Mouse (Mus musculus) spleen, adult 2 months (tissue): ENCODE measurements around the gene Rgs14. TPM values are rescaled to one million over a fixed set of nuclear protein-coding genes. Genes with fewer than 3 reads are reported as not detected.

ENCODE experiments used
- DNase-seq, 2 experiments: peaks; one replicate each; pipeline versions ENCODE4 v3.0.0 to v3.0.0-alpha.2; 2012 to 2021; ENCODE audit warnings: low spot score in 2 of 2, low read depth in 1 of 2
- H3K27ac ChIP-seq: fragments of 200-500 bp; 2 replicates; pipeline ENCODE4 v1.5.1; 2012; ENCODE audit warnings: low read length, inconsistent platforms; ENCODE audit not compliant: insufficient read depth
- H3K27me3 ChIP-seq: fragments of 200-500 bp; 2 replicates; pipeline ENCODE4 v1.6.1; 2012; ENCODE audit warnings: mild to moderate bottlenecking, moderate library complexity, low read length, inconsistent platforms; ENCODE audit not compliant: control insufficient read depth, insufficient read depth
- H3K36me3 ChIP-seq: fragments of 200-500 bp; 2 replicates; pipeline ENCODE4 v1.6.1; 2012; ENCODE audit warnings: mild to moderate bottlenecking, low read length, inconsistent platforms; ENCODE audit not compliant: control insufficient read depth, insufficient read depth
- H3K4me1 ChIP-seq: fragments of 200-500 bp; 2 replicates; pipeline ENCODE4 v1.6.1; 2011; ENCODE audit warnings: inconsistent platforms; ENCODE audit not compliant: control insufficient read depth, insufficient read depth, insufficient read length
- H3K4me3 ChIP-seq: fragments of 200-500 bp; 2 replicates; pipeline ENCODE4 v1.5.1; 2011; ENCODE audit warnings: mild to moderate bottlenecking, inconsistent platforms; ENCODE audit not compliant: insufficient read depth, insufficient read length; ENCODE audit errors: extremely low read depth
- CTCF ChIP-seq: fragments of 200-500 bp; IDR thresholded peaks from 2 replicates; pipeline ENCODE4 v1.5.1; 2011; ENCODE audit warnings: mild to moderate bottlenecking, inconsistent platforms; ENCODE audit not compliant: insufficient read depth, insufficient read length, insufficient replicate concordance; ENCODE audit errors: extremely low read depth
- POLR2A ChIP-seq: fragments of 200-500 bp; IDR thresholded peaks from 2 replicates; pipeline ENCODE4 v1.6.1; 2011; ENCODE audit warnings: low read depth, low read length, inconsistent platforms
- WGBS: fragments of 180-500 bp; shearing (Covaris S2); methylation state at CpG from one replicate; pipeline ENCODE4 v1.1.7; 2018; 5-methylcytosine and 5-hydroxymethylcytosine counted together
- polyA plus RNA-seq: library from polyadenylated mRNA; depleted of rRNA; stranded (reverse); fragments of >200 nt; gene quantifications from 2 replicates; pipeline ENCODE4 v1.2.3, GENCODE M21; 2012

Gene Rgs14
- polyA plus RNA-seq, 1 experiment: 54.7 TPM

DNA sequence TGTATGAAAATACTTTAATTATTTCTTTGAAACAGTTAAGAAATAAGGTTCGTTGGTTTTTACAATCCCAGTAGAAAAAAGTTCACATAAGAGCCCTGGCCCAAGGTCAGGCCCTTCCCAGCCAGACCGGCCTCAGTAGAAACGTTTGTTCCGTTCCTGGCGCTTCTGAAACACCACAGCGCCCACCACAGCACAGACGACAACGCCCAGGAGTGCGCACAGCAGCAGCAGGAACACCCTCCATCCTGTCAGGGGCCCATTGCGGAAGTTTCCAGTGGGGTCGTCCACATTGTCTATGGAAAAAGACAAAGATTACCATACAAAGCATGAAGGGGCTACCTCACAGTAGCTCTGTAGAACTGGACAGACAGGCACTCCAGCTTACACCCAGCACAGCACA is 22.8 kb upstream of the Rgs14 start:
- 81% methylated on average over 11 of the region's 11 CpGs for WGBS
- Histone ChIP-seq H3K4me1 (no peaks in the 10 kb centered on the region), H3K27me3 (no peaks in the 10 kb centered on the region), H3K4me3 (no peak overlapping the region), H3K36me3 (peaks cover 61% of the 10 kb centered on the region), H3K27ac (no peak overlapping the region)
- DNase-seq: no peak
- TF ChIP-seq CTCF: no peak
- no peak for TF ChIP-seq POLR2A

DNA sequence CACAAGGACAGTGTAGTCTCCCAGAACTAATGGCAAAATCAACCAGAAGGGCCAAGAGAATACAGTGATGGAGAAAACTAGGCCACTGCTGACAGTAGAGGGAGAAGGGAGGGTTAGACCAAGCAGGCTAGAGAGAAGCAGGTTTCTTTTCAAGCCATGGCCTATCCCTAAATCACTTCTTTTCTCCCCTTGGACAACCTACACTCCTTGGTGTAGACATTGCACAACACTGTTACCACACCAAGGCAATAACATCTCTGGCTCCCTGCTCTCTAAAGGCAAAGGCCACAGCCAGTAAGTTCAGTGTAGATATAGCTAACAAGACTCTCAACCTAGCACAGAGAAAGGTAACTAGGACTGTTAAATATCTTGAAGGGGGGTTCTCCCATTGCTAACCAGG is 8.4 kb upstream of the Rgs14 start:
- no peak for TF ChIP-seq CTCF
- no peak for TF ChIP-seq POLR2A
- no peak for DNase-seq
- no peak overlapping the region for H3K4me3 ChIP-seq

DNA sequence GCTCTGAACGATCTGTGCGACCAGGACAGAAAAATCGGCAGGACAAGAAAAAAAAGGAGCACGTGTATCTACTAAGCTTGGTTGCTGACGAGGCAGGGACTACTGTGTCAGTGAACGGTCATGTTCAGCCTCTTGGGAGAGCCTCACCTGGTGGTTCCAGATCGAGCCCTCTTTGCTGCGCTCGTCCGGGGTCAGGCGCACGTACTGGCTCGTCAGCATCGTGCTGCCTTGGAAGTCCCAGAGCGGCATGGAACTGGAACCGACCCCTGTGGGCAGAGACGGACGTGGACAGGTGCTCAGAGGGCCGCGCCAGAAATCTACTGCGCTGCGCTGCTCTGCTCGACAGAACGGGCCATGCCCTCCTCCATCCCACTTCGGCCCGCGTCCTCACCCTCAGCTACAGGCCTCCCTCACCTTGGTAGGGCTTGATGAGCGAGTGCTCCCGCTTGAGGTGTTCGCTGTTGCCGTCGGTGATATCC is 7.5 kb upstream of the Rgs14 start:
- H3K27me3 ChIP-seq: no peaks in the 10 kb centered on the region
- no peaks in the 10 kb centered on the region; the same call in 1 of the 2 replicates for H3K4me1 ChIP-seq
- peak overlapping the region; percentile 93 for H3K27ac ChIP-seq
- no peak for TF ChIP-seq CTCF
- DNase-seq: no peak
- H3K36me3 ChIP-seq: peaks cover 11% of the 10 kb centered on the region
- 1% methylated on average over 32 of the region's 32 CpGs for WGBS
- H3K4me3 ChIP-seq: peak overlapping the region; percentile 89

More for the DNA sequence above, 8.4 kb upstream of the Rgs14 start:
- Histone ChIP-seq H3K36me3 (peaks cover 11% of the 10 kb centered on the region), H3K27ac (no peak overlapping the region), H3K27me3 (no peaks in the 10 kb centered on the region), H3K4me1 (no peaks in the 10 kb centered on the region; the same call in 1 of the 2 replicates)

DNA sequence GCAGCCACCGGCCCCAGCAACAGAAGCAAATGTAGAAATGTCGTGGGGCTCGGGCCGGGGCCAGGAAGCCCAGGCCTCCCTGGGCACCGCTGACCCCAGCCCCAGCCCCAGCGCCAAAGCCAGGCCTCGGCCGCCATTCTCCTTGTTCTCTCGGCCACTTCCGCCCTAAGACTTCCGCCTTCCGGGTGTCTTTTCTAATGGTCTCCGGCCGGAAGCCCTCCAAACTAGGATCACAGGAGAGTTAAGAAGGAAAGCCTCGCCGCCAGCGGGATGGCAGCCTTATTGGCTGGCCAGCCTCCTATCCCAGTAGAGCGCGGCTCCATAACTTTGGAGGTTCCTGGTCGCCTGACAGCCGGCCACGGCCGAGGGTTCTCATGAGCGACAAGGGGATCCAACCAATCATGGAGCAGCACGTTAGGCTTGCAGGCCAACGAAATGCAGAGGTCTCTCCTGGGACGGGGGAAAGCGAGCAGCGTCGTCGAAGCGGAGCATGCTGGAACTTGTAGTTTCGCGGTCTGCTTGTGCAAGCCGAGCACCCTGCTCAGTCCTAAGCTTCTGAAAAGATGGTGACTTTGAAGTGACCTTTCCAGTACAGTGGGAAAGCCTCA is 7.0 kb upstream of the Rgs14 start, which contains the start of gene Lman2:
Gene Lman2 (minus strand): TSS at position 331 of the 608 bp plus-strand sequence.
- WGBS: under 1% methylated on average over 35 of the region's 35 CpGs
- DNase-seq: peak; percentile 92 to 94
- peak within 1 kb of the TSS; percentile 89 for H3K4me3 ChIP-seq
- H3K27ac ChIP-seq: peak within 1 kb of the TSS; percentile 93
- H3K27me3 ChIP-seq: no peaks in the 10 kb centered on the region
- TF ChIP-seq POLR2A (peak; percentile 64), CTCF (no peak)
- peaks cover 11% of the 10 kb centered on the region for H3K36me3 ChIP-seq
- no peaks in the 10 kb centered on the region; the same call in 1 of the 2 replicates for H3K4me1 ChIP-seq

DNA sequence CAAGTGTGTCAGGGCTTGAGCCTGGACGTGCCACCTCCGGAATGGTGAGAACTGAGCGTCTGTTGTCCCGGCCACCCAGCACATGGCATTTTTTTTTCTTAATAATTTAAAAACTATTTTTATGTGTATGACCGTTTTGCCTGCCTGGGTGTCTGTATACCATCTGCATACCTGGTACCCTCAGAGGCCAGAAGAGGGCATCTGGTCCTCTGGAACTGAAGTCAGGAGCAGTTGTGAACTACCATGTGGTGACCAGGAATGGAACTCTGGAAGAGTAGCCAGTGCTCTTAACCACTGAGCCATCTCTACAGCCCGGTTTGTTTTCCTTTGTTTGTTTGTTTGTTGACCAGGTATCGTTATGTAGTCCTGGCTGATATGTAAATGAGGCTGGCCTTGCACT is 1.1 kb upstream of the Rgs14 start:
- H3K4me3 ChIP-seq: no peak overlapping the region
- no peaks in the 10 kb centered on the region for H3K36me3 ChIP-seq
- no peaks in the 10 kb centered on the region for H3K27me3 ChIP-seq
- 72% methylated on average over 7 of the region's 7 CpGs for WGBS
- no peak overlapping the region for H3K27ac ChIP-seq
- no peak for DNase-seq
- H3K4me1 ChIP-seq: peaks cover 31% of the 10 kb centered on the region; the same call in 1 of the 2 replicates
- TF ChIP-seq POLR2A (no peak), CTCF (no peak)

DNA sequence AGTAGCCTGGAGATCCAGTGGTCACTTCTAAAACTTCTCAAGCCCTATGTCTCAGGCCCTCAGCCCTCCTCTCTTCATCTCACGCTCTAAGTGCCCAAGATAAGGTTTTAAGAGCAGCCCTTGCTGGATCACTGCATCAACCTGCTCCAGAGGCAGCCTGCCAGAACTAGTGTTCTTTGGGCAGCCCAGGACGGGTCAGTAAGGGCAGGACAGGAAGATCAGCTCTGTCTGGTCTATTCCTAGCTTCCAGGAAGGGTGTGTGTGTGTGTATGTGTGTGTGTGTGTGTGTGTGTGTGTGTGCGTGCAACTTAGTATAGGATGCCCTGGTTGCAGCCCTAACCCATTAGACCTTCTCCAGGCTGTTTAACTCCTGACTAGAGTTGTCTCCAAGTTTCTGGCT is 702 bp downstream of the Rgs14 start:
- peaks cover 2% of the 10 kb centered on the region; the same call in 1 of the 2 replicates for H3K36me3 ChIP-seq
- peak overlapping the region; percentile 80 for H3K4me3 ChIP-seq
- TF ChIP-seq CTCF (no peak), POLR2A (no peak)
- no peaks in the 10 kb centered on the region for H3K27me3 ChIP-seq
- 7% methylated on average over 3 of the region's 3 CpGs for WGBS
- peak overlapping the region; percentile 94 for H3K27ac ChIP-seq
- peaks cover 39% of the 10 kb centered on the region; the same call in 1 of the 2 replicates for H3K4me1 ChIP-seq
- DNase-seq: no peak

DNA sequence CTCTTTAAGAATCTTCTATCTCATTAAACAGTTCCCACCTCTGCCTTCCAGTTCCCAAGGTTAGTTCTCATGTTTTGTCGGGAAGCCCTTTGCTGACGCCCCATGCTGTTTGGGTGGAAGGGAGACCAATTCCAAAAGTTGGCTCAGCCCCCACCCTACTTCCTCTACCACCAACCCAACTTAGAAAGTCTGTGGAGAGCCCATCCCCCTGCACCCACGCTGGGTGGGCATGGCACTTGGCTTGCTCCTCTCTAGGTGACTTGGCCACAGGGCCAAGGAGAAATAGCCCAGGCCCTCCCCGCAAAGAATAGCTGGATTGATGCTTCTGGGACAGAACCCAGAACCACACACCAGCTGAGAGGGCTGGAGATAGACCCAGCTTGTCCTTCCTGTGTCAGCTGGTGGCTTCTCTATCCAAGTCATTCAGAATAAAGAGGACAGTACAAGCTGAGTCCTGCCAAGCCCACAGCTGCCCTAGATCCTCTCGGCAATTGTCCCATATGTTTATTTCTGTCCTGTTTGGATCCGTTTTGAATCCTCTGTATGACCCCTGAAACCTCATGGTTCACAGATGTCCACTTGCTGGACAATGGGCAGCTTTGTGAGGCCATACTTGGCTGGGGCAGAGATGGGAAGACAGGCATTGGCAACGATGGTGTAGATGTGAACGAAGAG is 1.6 kb downstream of the Rgs14 start:
- Histone ChIP-seq H3K27ac (no peak overlapping the region), H3K4me1 (peaks cover 39% of the 10 kb centered on the region; the same call in 1 of the 2 replicates)

More for the DNA sequence above, 1.6 kb downstream of the Rgs14 start:
- peaks cover 2% of the 10 kb centered on the region; the same call in 1 of the 2 replicates for H3K36me3 ChIP-seq
- peak overlapping the region; percentile 12; the same call in 1 of the 2 replicates for H3K4me3 ChIP-seq
- 75% methylated on average over 8 of the region's 8 CpGs for WGBS
- DNase-seq: no peak
- TF ChIP-seq POLR2A: no peak
- TF ChIP-seq CTCF: no peak
- H3K27me3 ChIP-seq: no peaks in the 10 kb centered on the region
